Mouse (Mus musculus) frontal cortex, adult 2 months (tissue): ENCODE results near the gene Rgs17. TPM values are rescaled to one million over a fixed set of nuclear protein-coding genes. Genes with fewer than 3 reads are reported as not detected.

Source experiments
- DNase-seq, 2 experiments: peaks; one replicate each; pipeline ENCODE4 v3.0.0; 2022; ENCODE audit warnings: low spot score in 1 of 2; ENCODE audit errors: extremely low spot score in 1 of 2
- polyA plus RNA-seq: library from polyadenylated mRNA; depleted of rRNA; stranded (reverse); fragments of >200 nt; gene quantifications from 2 replicates; pipeline ENCODE4 v1.2.3, GENCODE M21; 2012

The Rgs17 gene
- polyA plus RNA-seq, 1 experiment: 21.4 TPM

DNA sequence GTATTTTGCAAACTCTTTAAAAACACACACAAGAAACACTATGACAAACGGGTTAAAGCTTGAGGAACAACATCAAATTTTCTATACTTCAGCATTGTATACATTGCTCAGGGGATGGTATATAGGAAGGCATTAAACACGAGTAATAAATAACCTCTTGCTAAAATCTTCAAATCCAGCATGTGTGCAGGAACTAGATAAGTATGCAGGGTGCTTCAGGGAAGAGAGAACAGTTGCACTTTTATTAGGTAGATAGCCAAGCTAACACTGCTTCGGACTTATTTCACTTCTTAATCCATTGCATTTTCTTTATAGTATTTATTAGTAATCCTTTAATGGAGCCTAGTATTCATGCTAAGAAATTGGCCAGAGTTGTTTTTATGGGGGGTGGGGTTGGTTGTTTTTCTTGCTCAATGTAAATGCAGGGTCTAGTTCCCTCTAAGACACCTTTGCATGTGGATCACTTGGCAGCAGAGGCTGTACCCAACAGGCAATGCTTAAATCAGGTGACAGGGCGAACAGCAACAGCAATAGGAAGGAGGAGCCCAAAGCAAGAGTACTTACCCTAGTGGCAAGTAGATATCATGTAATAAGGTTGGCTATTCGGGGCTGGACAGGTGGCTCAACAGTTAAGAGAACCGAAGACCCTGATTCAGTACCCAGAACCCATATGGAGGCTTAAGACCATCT lies 95.7 kb downstream of the Rgs17 start:
- no peak for DNase-seq

DNA sequence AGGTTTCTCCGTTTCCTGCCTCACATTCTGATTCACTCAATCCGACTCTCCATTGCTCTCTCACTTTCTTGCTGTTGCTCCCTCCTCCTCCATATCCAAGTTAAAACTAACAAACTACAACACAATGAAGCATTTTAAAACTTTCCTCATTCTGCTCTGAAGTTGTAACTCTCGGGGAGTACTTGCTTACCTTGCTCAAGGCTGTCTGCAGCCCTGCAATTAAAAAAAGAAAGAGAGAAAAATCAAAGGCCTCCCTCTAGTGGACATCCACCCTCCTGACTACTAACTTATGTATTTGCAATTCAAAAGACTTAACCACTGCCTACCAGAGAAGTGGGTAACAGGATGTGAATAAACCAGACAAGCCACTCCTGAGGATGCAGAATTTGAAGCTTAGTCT lies 97.4 kb downstream of the Rgs17 start:
- peak; percentile 46 to 78 for DNase-seq

DNA sequence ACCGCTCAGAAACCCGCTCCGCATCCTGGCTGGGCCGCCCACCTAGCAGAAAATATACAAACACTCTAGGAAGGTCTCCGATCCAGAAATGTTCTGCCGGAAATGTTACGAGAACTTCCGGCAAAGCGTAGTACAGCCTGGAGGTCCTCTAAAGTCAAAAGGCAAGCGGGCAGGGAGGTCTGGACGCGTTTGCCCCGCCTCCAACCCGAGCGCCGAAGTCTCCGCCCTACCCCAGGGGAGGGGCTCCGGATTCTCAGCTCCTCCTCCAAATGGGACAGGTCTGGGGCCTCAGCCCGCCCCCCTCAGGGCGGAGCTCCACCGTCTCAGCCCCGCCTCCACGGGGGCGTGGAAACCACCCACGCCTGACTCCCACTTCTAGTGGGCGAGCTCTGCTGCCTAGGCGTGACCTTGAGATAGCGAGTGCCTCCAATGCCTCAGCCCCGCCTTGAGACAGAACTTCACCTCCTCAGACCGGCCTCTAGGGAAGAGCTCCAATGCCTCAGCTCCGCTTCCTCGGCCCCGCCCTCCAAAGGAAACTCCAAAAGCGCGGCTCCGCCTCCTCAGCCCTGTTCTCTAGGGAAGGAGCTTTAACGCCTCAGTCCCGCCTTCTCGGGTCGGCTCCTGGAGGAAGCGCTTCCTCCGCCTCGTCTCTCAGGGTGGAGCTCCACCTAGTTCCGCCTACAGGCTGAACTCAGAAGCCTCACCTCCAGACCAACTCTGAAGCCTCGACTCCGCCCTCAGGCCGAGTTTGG lies 98.3 kb downstream of the Rgs17 start, which contains the start of gene Mtrf1l:
Gene Mtrf1l (minus strand): TSS at position 171 of the 752 bp plus-strand sequence.
- DNase-seq: peak; percentile 92 to 93

DNA sequence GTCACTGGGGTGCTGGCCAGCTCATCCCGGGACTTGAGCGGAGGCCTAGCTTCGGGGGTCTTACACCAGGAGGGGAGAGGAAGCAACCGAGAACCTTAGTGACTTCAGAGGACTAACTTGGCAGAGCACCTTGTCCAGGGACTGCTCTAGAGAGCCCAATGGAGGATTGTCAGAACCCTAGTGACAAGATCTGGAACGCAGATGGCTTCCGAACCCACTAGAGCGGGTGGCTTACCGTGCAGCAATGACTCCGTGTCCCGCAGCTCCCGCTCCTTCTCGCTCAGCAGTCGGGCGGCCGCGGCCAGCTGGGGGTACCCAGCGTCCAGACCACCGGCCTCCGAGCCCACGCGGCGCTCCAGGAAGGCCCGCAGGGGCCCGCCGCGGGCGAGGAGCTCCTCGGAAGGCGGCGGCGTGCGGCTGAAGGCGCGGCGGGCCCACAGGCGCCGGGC lies 98.9 kb downstream of the Rgs17 start:
- DNase-seq: no peak

DNA sequence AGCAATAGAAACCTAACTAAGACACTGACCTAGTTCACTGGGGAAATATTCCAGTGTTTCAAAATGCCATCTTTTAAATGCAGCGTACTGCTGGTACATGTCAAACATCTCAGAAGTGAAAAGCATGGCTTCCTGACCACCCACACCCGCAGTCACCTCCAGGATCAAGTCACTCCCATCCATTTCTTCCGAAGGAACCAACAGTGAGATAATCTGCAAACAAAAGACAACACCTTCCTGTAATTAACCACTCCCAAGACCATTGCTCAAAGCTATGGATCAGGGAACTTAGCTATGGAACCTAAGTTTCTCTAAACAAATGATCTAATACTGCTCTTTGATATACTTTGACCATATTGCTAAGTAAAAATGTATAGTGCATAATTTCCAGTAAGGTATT lies 103.4 kb downstream of the Rgs17 start:
- no peak for DNase-seq

DNA sequence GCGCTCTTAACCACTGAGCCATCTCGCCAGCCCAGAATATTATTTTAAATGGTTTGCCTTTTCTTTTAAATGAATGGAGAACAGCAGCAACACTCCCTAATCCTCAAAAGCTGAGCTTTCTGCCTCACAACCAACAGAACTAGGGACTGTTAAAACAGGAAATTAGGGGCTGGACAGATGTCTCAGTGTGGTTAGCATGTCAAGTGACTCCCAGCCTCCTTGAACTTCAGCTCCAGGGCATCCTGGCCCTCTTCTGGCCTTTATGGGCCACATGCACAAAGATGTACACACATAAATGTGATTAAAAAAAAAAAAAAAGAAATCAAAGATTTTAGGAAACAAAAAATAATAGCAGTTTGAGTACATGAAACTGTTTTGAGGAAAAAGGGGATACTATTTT lies 106.2 kb downstream of the Rgs17 start:
- DNase-seq: no peak

DNA sequence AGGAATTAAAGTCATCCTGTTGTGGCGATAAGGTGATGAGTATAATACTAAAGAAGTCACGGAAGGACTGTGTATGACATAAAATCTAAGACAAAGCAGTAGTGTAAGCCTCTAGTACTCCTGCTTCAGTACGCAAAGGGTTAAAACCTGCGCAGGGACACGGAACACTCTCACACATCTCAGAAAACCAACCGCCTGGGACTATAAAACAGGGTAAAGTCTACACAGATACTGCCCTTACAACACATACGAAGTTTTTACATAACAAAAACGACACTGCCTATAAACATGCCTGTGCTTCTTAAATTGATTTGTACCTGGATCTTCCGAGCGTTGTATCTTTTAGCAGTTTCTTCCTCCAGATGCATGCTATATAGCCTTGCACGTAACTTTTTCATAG lies 108.5 kb downstream of the Rgs17 start:
- no peak for DNase-seq

DNA sequence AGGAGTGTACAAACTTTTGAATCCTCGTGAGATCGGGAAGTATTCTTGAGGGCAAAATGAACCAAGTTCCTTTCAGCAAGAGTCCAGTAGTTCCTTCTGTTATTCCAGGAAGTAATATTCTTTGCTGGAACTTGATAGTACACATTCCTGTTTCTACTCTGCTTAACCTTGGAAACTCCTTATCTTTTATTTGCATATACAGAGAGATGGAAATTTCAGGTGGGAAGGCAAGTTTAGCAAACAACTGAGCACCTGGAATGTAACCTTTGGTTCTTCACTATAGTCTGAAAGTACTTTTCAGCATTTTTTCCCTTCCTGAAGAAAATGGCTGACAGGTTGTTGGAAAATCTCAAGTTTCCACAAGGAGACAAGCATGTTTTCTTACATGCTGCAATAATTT lies 114.5 kb downstream of the Rgs17 start:
- no peak for DNase-seq

DNA sequence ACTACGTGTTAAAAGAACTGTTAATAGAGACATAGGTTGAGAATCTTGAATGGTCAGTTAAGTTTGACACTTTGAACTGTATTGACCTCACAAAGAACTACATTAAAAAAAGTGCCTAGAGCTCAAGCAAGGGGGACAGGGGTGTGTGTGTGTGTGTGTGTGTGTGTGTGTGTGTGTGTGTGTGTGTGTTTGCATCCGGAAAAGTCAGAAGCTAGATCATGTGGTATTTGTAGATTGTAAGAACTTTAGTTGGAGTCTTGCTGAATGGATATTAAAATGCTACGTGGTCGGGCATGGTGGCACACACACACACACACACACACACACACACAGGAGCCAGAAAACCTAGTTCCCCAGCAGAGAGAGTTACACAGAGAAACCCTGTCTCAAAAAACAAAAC lies 115.2 kb downstream of the Rgs17 start:
- no peak for DNase-seq

DNA sequence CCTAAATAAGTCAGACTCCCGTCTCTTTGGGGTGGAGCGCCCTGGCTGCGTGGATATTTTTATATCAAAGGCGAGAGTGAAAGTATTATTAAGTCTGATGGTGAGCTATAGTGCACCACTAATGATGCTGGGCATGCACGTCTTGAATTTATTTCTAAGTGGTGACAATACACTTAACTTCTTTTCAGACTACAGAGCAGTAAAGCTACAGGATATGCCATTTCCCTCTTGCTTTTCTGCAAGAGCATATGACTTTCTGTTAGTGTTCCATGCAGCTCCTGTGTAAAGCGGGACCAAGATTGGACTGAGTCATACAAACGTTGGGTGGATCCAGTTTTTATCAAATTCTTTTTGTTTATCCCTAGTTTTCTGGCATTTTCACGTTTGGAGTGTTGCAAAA lies 115.8 kb downstream of the Rgs17 start:
- DNase-seq: peak in 1 of 2 experiments; percentile 24

DNA sequence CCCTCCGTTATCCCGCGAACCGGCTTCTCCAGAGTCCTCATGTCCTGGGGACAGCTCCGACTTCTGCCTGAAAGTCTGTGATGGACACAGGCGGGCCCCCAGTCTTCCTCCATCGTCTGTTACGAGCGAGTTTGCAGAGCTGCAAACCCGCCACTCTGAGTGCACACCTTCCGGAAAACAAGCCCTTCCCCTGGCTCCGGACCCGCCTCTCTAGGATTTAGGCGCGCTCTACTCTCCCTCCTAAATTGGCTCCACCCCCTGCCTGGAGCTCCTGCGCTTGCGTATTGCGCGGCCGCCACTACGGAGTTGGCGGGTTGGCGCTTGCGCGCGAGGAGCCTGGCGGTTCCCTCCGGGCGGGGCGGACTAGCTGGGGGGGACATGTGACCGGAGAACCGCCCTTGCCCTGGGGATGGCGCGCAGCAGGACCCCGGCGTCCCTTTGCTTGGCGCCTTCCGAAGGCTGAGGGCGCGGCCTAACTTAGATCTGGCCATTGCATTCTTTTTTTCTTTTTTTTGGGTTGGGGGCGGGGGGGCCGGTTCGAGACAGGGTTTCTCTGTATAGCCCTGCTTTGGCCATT lies 116.4 kb downstream of the Rgs17 start:
- peak; percentile 91 to 96 for DNase-seq

DNA sequence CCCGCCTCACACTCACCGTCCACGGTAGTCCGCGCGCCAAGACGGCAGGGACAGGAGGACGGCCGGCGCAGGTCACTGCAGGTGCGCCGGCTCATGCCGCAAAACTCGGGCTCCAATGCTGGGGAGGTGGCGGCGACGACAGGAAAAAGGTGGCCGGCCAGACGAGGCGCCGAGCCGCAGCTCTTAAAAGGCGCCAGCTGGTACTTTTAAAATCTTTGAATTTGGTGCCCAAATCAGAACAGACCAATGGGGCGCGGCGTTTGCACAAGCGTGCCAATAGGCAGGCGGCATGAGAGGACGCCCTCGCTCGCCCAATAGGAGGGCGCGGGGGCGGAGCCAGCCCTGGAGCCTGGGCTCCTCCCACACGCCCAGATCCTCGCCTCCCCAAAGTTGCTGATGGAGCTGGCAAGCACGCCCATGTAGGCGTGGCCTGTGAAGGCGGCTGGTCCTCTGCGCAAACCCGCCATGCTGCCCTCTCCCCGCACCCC lies 116.9 kb downstream of the Rgs17 start, which contains the start of gene Fbxo5:
Gene Fbxo5 (minus strand): TSS at position 358 of the 488 bp plus-strand sequence.
- DNase-seq: peak; percentile 98

DNA sequence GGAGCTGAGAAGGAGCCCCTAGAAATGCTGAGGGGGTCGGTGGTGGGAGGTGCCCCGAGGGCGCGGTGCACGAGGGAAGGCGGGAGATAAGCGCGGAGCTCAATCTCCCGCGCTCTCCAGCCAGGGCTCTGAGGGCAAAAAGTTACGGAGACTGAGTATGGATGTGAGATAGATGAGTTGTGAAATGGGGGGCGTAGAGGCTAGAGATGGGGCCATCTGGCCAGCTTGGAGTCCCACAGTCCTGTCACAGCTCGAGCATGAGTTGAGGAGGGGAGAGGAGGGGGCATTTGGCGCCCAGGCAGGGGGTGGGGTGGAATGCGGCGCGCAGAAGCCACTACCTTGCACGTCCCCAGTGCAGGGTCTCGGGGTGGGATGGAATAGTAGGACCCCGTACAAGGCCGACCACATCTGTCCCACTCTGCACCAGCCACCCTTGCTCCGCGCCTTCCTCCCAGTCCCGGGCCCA lies 117.5 kb downstream of the Rgs17 start:
- DNase-seq: no peak

DNA sequence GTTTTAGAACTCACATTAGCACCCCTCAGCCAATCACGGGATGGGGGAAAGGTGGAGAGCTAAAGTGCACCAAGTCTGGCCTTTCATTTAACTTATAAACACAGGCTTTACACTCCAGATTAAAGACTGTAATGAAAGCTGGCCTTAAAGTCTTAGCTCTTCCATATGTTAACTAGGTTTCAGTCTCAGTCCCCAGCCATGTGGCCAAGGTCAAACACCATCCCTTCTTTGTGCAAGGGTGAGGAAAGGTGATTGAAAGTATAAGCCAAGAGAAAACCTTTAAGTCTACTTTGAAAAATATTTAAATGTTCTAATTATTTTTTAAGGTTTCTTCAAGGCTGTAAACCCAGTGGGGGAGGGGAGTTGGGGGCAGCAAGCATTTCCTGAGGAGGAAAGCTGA lies 118.5 kb downstream of the Rgs17 start:
- DNase-seq: no peak

DNA sequence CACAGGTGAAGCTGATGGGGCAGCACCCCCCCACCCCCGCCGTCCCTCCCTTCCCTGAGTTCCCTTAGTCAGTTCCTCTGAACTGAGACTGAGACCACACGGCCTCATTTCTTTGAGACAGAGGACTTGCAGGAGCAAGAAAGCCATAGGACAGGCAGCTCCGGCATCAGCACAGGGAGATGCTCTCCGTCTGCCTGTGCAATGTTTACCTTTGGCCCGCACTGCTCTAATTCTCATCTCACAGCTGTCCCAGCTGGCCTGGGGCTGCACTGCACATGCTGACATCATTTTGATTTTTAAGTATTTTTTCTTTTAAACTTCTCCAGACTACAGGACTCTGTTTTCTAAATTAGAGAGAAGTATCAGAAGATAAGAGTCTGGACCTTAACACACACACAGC lies 119.3 kb downstream of the Rgs17 start:
- no peak for DNase-seq

DNA sequence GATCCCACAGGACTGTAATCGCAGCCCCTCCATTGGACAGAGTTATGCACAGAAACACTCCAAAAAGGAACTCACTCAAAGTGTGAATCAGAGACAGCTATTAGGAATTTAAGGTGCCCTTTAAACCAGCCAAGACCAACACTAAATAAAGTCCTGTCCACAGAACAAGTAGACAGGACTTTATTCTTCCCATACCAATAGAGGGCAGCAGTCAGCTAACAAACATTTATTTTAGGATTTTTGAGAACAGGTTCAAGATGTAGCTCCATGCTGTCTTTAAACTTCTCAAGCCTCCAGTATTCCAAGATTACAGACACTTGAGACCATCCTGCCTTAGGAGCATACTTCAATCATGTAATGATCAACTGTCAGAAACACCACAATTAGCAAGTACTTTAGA lies 121.7 kb downstream of the Rgs17 start:
- DNase-seq: peak in 1 of 2 experiments; percentile 48

DNA sequence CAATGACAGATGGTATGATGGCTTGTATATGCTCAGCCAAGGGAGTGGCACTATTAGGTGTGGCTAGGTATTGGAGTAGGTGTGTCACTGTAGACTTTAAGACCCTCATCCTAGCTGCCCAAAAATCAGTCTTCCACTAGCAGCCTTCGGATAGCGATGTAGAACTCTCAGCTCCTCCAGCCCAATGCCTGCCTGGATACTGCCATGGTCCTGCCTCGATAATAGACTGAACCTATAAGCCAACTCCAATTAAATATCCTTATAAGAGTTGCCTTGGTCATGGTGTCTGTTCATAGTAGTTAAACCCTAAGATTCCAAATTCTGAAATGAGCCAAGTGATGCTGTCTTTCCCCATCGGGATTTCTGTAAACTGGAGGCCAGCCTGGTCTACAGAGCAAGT lies 124.1 kb downstream of the Rgs17 start:
- no peak for DNase-seq

DNA sequence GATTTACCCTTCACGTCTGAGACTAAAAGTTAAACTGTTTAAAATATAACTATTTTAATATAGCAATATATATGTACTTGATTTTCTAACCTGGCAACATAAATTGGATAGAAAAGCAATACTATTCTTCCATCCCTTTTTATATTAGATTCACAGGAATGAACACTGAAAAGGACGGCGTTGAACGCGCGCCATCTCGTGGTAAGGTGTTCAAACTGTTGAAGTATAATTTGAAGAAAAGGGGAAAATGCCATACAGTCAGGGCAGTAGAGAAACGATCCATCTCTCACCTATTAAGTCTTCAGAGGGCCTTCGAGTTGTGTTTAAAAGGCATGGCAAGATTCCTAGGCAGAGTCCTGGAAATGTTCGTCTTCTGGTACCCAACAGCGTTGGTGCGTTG lies 131.5 kb downstream of the Rgs17 start:
- DNase-seq: peak in 1 of 2 experiments; percentile 78

DNA sequence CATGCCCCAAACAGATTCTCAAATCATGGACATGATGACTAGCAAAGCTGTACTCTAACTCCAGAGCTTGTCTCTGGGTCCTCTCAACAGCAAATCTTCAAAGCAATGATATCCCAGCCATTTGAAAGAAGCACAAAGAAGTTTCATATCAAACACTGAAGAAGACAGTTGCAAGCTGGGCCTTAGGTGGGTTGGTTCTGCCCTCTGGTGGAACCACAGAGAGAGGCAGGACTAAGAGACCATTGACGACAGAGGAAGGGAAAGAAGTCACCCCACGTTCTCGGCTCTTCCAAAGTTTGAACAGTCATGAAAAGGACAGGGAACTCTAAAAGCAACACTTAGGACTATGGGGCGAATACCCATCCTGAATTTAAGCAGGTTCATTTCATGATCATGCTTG lies 135.3 kb downstream of the Rgs17 start:
- peak in 1 of 2 experiments; percentile 57 for DNase-seq
